Mouse (Mus musculus): ENCODE measurements around the gene S100pbp.

Gene S100pbp

DNA sequence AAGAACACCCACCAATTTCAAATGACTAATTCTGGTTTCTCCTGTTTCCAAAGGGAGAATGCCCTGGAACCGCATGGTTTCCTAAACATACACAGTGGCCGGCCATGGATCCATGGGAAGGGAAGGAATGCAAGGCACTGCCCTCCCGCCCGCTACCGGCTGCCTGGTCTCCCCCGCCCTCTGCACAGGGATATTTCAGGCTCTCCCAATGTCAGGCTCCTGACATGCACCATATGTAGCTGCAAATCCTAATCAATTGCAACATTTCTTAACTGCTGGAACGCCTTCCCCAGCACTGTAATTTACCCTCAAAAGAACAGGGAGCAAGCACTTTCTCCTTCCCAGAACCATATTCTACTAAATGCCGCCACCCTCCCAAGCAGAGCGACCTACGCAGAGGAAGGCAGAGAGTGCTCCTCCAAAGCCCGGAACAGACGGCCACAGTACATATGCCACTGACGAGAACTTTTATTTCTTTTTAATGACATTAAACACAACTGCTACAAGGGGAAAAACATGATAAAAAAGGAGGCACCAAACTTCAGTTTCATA, 41.9 kb downstream of the S100pbp start:
- DNase-seq = no peak

DNA sequence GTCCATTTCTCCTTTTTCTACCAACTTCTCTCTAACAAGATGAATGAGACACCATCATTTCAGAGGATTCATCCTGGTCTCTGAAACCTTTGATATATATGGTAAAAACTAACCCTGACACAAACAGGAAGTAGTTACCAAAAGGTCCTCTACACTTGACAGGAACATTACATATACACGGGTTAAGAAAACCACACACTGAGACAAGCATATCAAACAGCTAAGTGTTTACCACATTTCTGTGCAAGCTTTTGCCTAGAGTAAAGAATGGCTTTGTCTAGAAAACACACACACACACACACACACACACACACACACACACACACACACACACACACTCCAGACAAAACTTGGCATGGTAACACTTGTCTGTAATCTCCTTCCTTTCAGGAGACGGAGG, 43.1 kb downstream of the S100pbp start:
- no peak for DNase-seq

DNA sequence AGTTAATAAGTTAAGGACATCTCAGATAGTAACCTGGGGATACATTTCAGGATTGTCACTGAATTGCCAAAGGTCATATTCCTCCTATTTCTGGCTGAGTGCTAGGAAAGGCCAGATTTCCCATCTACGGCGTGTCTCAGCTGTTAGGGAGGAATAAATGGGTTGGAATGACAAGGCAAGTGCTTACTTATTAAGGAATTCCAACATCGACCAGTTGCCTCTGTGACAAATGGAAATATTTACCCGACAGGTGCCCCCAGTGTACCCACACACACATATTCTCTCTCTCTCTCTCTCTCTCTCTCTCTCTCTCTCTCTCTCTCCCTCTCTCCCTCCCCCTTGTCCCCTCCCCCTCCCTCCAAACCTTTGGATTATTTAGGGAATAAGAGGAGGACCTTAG, 43.6 kb downstream of the S100pbp start:
- no peak for DNase-seq

DNA sequence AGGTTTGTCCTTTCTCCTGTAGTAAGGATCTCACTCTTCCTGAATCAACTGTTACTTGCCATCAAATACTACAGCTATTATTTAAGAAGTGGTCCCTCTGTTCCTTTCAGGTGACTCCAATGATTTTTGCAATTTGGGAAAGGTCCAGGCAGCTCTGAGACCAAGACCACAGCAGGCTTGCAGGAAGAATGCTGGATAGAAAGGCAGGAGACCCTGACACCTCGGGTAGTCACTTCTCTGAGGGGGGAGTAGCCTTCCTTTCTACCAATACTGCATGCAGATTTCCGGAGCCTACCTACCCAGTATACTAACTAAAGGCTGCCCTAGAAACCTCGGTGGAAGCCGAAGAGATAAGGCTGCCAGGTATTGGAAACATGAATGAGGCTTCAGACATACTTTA, 44.1 kb downstream of the S100pbp start:
- DNase-seq = no peak

DNA sequence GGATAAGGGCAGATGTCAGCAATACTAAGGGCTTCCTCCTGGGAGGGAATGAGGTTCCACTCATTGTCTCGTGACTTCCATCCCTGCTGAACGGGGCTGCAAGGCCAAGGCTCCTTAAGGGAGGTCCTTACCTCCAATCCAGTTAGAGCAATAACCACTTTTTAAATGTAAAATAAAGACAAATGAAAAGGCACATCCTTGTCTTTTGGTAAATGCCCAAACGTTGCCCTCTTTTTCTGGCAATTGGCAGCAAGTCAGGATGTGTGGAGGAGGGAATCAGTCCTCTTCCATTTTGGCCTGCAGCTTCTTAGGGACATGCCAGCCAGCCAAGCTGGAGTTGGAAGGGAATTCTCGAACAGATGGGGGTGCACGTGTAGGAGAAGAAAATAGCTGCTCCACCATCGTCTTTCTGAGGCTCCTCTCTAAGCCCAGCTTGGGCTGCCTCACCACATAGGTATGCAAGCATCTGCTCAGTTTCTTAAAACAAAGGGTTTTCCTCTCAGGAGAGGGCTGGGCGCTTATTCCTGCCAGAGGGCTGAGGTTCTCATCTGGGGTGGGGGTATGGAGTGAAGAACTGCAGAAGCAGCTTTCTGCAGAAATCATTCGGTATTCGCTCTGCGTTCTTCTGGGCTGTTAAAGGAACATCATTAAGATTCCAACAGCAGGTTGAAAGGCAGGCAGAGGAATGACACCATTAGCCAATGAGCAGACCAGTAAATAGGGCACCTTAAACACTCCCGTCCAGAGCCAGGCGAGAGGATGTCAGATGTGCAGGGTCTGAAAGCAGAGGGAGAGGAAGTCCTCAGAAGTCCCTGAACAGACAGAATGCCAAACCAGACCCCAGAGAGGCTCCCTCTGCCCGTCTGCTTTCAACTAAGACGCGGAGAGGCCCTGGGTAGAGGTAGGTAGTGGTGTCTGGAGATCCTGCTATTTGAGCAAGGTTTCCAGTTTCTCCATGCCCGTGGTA, 44.8 kb downstream of the S100pbp start:
- no peak for DNase-seq

DNA sequence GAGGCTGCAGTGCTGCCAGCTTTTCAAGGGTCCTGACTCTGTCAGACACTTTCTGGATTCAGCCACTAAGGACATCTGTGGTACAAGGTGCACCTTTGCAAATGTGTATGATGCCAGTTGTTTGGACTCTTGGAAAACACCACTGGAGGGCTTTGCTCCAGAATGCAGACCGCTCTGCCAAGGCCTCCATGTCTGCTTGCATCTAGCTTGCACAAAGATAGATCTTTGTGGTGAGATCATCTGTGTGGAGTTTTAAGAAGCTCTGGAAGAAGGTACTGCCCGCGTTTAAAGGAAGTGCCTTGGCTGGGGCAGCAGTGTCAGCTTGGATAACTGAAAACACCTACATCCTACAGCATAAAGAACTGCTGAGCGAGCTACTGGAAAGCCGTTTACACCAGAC, 46.0 kb downstream of the S100pbp start:
- DNase-seq = no peak

DNA sequence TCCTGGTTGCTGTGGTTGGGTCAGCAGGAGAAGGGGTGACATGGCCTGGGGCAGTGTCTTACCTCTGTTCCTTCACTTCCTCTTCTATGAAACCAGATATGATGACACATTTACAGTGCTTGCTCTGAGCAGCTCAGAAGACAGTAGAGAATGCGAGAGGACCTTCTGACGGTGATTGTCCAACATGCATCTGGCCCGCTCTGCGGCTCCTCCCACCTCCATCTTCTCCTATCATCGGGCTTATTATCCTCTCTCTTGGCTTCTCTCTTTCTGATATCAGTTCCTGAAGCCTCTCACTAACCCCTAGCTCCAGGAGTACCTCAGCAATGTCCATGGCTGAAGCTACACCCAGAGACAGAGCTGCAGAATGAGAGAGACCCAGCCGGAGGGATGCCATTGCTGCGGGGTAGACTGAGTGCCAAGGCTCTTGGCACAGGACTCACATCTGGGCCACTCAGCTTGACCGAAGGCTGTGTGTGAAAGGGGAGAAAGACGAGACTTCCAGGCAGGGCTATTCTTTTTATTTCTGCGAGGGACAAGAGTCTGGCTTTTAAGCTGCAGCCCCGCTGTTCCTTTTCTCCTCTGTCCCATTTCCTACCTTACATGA, 47.0 kb downstream of the S100pbp start:
- DNase-seq = no peak

DNA sequence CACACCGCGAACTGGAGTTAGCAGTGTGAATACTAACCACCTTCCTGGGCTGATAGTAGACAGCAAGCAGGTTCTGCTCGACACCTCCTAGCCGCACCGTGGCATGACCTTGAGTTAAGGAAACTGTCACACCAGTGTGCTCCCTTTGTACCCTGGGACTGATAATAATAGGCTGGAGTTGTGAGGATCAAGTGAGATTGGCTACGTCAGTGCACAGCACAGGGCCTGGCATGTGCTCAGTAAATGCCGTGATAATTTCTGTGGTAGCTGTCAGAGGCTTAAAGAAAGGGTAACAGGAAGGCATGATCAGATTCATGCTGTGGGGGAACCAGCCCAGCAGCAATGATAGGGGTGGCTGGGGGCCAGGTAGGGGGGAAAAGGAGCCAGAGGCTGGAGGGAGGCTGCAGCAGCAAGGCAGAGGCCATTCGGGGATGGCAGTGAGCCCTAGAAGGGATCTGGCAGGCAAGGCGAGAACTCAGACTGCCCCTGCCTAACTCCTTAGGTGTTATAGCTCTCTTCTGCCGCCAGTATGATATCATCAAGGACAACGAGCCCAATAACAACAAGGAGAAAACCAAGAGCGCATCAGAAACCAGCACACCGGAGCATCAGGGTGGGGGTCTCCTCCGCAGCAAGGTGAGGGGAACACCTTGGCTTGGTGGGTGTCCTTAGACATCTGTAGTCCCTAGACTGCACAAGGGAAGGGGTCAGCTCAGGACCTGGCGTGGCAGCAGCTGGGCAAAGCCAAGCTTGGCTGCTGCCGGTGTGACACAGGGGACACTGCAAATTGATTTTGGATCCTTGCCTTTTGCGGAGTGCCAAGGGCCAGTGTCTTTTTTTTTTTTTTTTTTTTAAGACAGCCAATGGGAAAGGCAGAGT, 47.7 kb downstream of the S100pbp start:
- no peak for DNase-seq

DNA sequence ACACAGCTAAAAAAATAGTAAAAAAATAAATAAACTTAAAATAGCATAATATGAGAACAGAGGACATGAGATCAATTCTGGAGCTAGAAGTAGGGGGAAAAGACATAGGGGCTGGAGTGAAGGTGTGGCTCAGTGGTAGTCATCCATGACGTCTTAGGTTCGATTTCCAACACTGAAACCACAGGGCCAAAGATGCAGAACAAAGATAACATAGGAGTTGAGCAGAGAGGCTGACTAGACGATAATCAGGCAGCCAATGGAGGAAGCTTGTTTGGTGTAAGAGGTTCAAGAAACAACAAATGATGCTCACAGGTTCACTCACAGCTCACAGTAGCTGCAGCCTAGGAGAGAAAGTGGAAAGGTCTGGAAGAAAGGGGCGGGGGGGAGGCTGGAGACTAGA, 48.7 kb downstream of the S100pbp start:
- DNase-seq = no peak

DNA sequence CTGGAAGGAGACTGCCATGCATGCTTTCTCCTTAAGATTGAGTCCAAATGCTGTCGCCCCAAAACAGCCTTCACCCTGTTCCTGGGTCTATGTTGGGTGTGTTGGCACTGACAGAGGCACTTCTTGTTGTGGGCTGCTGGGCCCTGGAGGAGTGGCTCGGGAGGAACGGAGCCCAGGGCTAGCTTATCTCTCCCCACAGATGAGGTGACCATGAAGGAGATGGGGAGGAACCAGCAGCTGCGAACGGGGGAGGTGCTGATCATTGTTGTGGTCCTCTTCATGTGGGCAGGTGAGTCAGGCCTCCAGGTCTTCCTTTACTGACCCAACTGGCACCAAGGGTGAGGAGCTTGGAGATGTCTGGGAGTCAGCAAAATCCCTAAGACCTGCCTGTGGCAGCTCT, 49.9 kb downstream of the S100pbp start:
- DNase-seq = no peak

DNA sequence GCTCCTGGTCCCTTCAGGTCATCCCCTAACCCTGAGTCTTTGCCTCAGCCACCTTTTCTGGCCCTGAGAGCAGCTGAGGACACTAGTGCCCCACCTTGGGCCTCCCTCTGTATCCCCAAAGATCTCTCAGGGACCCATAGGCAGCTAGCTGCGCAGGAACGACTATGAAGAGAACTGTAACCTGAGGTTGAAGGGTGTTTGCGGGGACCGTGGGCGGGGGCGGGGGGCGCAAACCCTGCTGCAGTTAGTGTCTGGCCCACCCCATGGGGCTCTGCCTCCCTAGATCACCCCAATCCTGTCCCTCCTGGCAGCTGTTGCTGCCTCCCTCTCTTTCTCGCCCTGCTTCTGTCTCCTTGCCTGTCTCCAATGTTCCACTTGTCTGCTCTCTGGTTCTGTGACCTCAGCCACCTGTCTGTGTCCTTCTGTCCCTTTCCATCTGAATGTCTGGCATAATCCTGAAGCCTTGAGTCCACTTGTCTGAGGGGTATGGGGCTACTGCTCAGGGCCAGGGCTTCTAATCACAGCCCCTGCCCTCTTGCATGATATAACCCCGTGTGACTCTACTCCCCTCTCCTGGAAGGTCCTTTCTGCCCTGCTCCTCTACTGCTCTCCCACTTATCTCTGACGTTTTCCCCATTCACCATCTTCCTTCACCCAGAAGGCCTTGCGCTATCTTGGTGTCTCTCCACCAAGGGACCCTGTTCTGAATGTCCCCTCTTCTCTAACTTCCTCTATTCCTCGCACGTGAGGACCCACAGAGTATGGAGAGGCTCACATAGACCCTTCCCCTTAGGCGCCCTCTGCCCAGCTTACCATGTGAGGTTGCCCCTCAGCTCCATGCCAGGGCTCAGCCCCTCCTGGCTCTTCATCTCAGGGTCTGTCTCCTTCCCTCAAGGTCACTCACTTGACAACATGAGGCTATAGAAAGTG, 51.9 kb downstream of the S100pbp start:
- no peak for DNase-seq

DNA sequence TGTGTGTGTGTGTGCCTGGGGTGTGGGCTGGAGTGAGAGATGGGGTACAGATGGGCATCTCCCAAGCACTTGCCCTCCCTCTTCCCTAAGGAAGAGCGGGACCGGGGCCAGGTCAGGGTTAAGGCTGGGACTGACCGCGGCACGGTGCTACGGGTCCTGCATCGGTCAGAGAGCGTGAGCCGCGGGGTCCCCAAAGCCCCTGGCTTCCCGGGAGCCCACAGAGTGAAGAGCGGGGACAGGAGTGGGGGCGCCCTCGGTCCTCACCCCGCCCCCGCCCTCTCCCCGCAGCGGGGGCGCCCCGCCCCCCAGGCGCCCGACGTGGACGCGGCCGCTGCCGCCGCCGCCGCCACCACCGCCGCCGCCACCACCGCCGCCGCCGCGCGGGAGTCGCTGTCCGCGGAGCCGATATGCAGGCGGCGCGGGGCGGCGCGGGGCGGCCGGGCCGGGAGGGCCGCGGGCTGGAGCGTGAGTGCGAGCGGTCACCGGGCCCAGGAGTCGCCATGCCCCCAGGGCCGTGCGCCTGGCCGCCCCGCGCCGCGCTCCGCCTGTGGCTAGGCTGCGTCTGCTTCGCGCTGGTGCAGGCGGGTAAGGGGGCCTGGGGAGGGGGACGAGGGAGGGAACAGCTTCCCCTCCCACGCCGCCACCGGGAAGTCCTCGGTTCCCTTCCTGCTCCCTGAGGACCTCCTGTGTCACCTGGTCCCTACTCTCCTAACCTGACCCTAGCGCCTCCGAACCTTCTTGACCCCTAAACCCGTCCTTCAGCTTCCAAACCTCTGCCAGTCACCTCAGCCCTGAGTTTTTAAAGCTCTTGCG, 52.7 kb downstream of the S100pbp start, which contains the start of gene Fndc5:
Gene Fndc5, plus strand, starts transcription at position 421 of the 813 bp plus-strand sequence.
- DNase-seq = no peak

DNA sequence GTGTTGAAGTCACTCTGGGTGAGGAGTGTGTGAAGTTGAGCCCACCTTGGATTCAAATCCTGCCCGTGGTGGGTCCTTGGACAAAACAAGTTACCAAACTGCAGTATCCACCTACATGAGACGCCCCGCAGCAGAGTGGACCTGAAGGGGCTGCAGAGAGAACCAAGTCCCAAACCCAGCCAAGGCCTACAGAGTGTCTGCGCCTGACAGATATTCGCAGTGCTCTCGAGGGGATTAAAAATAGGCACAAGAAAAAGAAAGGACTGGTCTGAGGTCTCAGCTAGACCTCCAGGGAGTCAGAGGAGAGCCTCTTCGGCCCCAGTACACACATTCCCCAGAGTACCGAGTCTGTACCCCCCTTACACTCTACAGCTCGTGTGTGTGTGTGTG, 53.3 kb downstream of the S100pbp start:
- no peak for DNase-seq

DNA sequence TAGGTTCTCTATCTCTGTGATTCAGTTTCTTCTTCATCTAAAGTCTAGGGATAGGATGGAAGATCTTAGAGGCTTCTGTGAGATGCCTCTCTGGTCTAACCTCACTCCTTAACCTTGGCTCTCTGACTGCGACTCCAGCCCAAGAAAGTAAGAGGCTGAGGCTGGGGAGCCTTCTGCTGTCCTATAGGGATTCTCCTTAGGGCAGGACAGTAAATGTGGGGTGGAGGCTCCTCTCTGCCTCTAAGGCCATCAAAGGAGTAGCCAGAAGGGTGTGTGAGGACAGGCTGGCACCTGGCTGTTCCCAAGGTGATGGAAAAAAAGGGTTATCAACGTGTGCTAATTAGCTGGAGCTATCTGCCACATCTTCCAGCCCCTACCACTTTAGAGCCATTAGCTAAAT, 53.9 kb downstream of the S100pbp start:
- DNase-seq = no peak

DNA sequence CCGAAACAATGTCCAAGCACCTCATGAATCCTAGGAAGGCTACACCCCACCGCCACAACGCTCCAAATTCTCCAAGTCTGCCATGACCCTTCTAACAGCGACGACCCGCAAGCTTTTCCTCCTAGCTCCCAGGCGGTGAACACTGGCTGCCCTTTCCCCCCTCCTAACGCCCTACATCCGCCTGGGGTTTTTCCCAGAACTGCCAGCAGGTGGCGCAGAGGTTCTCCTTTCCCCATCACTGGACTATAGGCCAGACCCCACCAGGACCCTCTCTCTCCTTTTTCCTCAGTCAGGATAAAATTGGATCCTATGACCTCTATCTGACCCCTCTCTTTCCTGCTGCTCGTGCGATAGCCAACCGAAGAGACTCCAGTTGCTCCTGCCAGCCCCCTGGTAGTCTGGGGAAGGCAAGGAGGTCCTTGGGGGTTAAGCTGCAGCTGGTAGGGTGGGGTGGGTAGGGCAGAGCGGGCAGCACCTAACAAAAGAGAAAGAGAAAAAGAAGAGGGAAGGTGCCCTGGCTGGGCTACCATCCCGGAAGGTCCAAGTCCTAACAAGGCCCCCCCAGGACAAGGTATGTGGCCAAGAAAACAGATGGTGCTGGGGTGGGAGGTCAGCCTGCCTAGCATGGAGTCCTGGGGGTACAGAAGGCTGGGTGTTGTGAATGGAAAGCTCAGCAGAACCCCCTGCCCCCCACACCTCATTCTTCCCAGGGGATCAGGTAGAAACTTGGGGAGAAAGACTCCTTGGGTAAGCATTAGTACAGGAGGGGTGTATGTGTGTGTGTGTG, 54.5 kb downstream of the S100pbp start:
- peak; percentile 74 for DNase-seq

DNA sequence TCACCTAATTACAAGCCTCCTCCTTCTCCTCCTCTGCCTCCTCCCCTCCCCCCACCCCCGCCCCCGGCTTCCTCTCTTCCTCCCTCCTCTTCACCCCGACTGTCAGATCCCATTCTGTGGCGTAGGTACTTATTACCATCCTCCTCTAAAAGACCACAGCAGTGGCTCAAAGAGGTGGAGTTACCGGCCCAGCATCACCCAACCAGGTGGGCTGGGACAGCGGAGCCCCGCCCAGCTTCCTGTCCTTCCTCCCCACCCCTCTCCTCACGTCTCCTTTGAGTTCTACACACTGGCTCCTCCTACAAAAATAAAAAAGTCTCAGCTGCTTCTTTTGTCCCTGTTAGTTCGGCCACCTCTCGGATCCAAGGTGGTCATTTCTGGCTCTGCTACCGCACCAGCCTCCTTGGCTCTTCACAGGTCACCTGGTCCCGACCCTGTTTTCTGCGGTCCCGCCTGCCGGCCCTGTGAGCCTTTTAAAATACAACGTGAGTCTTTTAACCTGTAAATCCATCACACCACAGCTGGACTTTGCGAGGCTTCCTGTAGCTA, 58.7 kb downstream of the S100pbp start:
- DNase-seq = peak; percentile 51

DNA sequence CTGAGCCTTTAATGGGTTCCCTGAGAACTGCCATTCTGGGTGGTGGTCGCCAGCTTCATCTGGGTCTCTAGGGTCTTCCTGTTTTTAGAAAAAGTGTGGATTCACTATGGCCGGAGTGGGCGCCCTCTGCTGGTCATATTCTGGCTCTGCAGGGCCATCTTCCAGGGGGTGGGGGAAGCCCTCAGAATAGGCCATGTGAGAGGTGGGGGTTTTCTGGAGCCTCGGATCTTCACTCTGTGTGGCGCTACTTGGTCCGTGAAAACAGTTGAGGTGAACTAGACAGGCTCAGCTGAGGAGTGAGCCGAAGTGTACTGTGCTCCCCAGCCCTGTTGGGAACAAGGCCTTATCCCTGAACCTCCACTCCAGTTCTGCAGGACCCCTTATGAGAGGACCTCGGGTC, 59.4 kb downstream of the S100pbp start:
- peak; percentile 55 for DNase-seq

DNA sequence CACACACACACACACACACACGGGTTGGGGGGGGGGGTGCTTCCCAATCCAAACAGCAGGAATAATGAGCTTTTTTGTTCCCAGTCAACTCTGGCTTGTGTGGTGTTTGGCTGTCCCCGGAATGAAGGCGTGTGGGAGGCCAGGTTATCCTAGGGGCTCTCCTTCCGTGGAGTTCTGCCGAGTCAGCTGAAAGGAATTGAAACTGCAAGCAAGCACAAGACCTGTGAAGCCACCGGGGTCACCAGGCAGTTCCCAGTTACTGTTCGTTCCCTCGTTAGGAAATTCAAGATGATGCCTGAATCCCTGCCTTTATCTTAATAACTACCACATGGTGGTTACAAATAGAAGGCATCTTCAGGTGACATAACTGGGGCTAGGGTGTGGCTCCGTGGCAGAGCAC, 60.1 kb downstream of the S100pbp start:
- DNase-seq = no peak

DNA sequence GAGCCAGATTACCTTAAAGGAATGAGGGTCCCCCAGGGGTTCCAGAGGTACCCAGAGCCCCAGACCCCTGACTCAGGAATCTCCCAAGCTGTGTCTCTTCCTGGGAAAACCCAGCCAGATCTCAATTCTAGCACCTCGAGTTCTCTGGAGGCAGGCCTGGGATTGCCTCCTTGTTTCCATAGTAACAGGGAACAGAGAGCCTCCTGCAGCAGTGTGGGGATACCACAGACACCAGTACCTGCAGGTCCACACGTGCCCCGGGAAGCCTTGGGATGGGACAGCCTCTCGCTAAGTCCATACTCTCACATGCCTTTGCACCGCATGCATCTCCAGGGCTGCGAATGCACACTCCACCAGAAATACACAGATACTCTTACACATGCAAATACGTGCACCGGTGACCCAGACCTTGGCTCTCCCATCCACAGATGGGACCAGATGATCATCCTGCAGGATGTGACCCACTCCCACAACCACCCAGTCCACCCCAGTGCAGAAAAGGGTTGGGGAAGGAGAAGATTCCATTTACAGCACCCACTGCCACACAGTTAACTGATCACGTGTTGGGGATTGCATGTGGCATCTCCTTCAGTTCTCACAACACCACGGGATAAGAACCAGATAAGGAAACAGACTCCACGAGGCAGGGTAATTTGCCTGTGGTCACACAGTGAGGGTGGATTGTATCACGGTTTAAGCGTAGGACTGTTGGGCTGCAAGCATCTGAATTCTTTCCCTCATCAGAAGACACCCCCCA, 60.8 kb downstream of the S100pbp start:
- DNase-seq = no peak
